Mouse (Mus musculus) cerebellum, adult (tissue): ENCODE data around the gene Gm13757.
"Not testable (repeated sequence)": the region's sequence is repeated elsewhere in the genome, so short reads cannot be mapped to it uniquely, and the experiment has no call there.

Source experiments
- ATAC-seq: cut with Nextera tagmentation; 2 replicates; pipeline ENCODE4 v1.9.2; 2017; ENCODE audit warnings: mild to moderate bottlenecking, moderate library complexity, mixed read lengths; ENCODE audit not compliant: insufficient number of reproducible peaks, low FRiP score, low TSS enrichment

Gm13757 gene

GRCm38 (mm10) chr2:88449031-88449430 is at the start of gene Gm13757:
Gene Gm13757, minus strand, starts transcription at chr2:88449131.
- ATAC-seq: no peak

GRCm38 (mm10) chr2:88493020-88493419 is 44.1 kb upstream of the Gm13757 start, which contains the start of gene Olfr1185-ps1:
Gene Olfr1185-ps1, plus strand, starts transcription at chr2:88493320.
- no peak for ATAC-seq

DNA sequence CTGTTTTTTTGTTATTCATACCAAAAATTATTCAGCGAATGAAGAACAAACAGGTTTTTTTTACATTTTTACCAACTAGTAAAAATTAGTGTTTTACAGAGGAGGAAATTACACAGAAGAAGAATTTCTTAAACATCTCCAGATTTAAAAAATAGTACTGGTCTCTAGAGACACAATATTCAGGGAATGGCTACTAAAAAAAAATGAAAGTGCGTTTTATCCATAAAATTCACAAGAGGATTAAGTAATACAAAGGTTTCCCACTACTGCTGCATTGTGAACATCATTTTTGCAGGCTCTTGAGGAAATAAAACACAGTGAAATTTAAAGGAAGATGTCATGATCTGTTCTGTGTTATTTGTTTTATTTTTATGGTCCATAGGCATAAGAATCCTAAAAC is 34.4 kb upstream of the Gm13757 start, which contains the start of gene Olfr1184:
TSS of gene Olfr1184 (plus strand) at position 301 of the 400 bp plus-strand sequence.
- no peak for ATAC-seq

GRCm38 (mm10) chr2:88454567-88454966 is 5.6 kb upstream of the Gm13757 start, which contains the start of gene Olfr1183:
Gene Olfr1183, plus strand, starts transcription at chr2:88454867.
- not testable (repeated sequence) for ATAC-seq

- no peak for ATAC-seq
Measured at GRCm38 (mm10) chr2:88426071-88426470, 22.9 kb downstream of the Gm13757 start, which contains the start of gene Olfr1181. Gene Olfr1181, minus strand, starts transcription at chr2:88426171.

GRCm38 (mm10) chr2:88419051-88419450 is 29.9 kb downstream of the Gm13757 start, which contains the start of gene Olfr1180:
Gene Olfr1180, minus strand, starts transcription at chr2:88419151.
- no peak for ATAC-seq

- ATAC-seq: no peak
Measured at GRCm38 (mm10) chr2:88406353-88406752, 42.6 kb downstream of the Gm13757 start, which contains the start of gene Olfr1179. Gene Olfr1179, minus strand, starts transcription at chr2:88406453.
